Mouse (Mus musculus): Measurements from ENCODE around the gene Tnxb. TPM values are rescaled to one million over a fixed set of nuclear protein-coding genes. Genes with fewer than 3 reads are reported as not detected.

The Tnxb gene
- polyA plus RNA-seq, 1 experiment: 39.6 TPM

- peak; percentile 10; the same call in 1 of the 2 replicates for TF ChIP-seq CTCF (IDR thresholded peaks at IDR 0.05; ENCODE audit: insufficient read depth, low read length)
- TF ChIP-seq POLR2A (IDR thresholded peaks at IDR 0.05; ENCODE audit: borderline replicate concordance, extremely low read depth, low read depth, low read length): no peak
- 24% methylated on average over 11 of the region's 11 CpGs for WGBS
- no peak for DNase-seq
- peaks cover 5% of the 10 kb centered on the region for H3K4me1 ChIP-seq (ENCODE audit: control insufficient read depth, insufficient read depth, low read length)
- H3K4me3 ChIP-seq (replicated peaks; ENCODE audit: extremely low read depth, low read depth, low read length): no peak overlapping the region
Measured at GRCm38 (mm10) chr17:34640778-34641601, 29.3 kb upstream of the Tnxb start.

GRCm38 (mm10) chr17:34641945-34642344, 28.4 kb upstream of the Tnxb start:
- H3K4me1 ChIP-seq (ENCODE audit: control insufficient read depth, insufficient read depth, low read length): peaks cover 5% of the 10 kb centered on the region
- WGBS: 67% methylated on average over 3 of the region's 3 CpGs
- TF ChIP-seq CTCF (IDR thresholded peaks at IDR 0.05; ENCODE audit: insufficient read depth, low read length) (no peak), POLR2A (IDR thresholded peaks at IDR 0.05; ENCODE audit: borderline replicate concordance, extremely low read depth, low read depth, low read length) (no peak)
- H3K4me3 ChIP-seq (replicated peaks; ENCODE audit: extremely low read depth, low read depth, low read length): no peak overlapping the region
- no peak for DNase-seq

- H3K4me3 ChIP-seq (replicated peaks; ENCODE audit: extremely low read depth, low read depth, low read length): no peak overlapping the region
- no peak for DNase-seq
- TF ChIP-seq POLR2A (IDR thresholded peaks at IDR 0.05; ENCODE audit: borderline replicate concordance, extremely low read depth, low read depth, low read length) (no peak), CTCF (IDR thresholded peaks at IDR 0.05; ENCODE audit: insufficient read depth, low read length) (no peak)
- peaks cover 5% of the 10 kb centered on the region for H3K4me1 ChIP-seq (ENCODE audit: control insufficient read depth, insufficient read depth, low read length)
- WGBS: 84% methylated on average over 4 of the region's 4 CpGs
Measured at GRCm38 (mm10) chr17:34643379-34643778, 27.0 kb upstream of the Tnxb start.

DNA sequence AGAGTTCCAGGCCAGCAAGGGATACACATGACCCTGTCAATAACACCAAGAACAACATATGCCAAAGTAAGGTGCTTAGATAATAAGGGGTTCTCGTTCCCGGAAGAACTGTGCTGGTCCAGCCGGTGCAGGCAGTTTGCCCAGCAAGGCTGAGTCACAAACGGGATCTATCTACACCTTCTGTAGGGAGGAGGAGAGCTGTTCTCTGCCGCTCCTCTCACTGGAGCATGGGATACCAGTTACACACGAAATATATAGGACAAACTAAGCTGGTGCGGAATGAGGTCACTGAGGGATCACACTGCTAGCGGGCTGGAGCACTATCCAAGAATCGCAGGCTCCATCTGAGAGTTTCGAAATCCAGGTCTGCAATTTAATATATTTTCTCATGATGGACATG, 26.4 kb upstream of the Tnxb start:
- Histone ChIP-seq H3K4me3 (replicated peaks; ENCODE audit: extremely low read depth, low read depth, low read length) (no peak overlapping the region), H3K4me1 (ENCODE audit: control insufficient read depth, insufficient read depth, low read length) (peaks cover 5% of the 10 kb centered on the region)
- DNase-seq: no peak
- TF ChIP-seq POLR2A (IDR thresholded peaks at IDR 0.05; ENCODE audit: borderline replicate concordance, extremely low read depth, low read depth, low read length) (no peak), CTCF (IDR thresholded peaks at IDR 0.05; ENCODE audit: insufficient read depth, low read length) (no peak)
- 71% methylated on average over 10 of the region's 10 CpGs for WGBS

DNA sequence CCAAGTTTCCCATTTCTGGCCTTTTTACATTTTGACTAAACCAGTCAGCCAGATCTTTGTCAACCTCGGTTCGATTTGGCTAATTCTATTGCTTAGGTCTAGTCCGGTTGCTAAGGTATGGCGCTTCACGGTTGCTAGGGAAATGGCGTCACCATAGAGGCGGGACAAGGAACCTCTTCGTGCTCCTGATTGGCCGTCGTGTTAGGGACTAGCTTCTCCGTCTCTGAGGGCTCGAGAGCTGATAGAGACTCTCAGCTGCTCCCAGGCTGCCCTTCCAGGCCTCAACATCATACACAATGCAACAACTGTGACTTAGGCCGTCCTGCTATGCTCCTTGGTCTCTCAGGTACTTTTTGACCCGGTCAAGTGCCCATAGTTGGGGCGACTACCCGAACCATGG, 25.7 kb upstream of the Tnxb start, which contains the start of gene Fkbpl:
Gene Fkbpl, plus strand, starts transcription at position 157 of the 400 bp plus-strand sequence.
- DNase-seq: peak; percentile 96
- WGBS: under 1% methylated on average over 16 of the region's 16 CpGs
- TF ChIP-seq POLR2A (IDR thresholded peaks at IDR 0.05; ENCODE audit: borderline replicate concordance, extremely low read depth, low read depth, low read length) (peak; percentile 51; the same call in 1 of the 2 replicates), CTCF (IDR thresholded peaks at IDR 0.05; ENCODE audit: insufficient read depth, low read length) (no peak)
- H3K4me3 ChIP-seq (replicated peaks; ENCODE audit: extremely low read depth, low read depth, low read length): peak within 1 kb of the TSS; percentile 73
- H3K4me1 ChIP-seq (ENCODE audit: control insufficient read depth, insufficient read depth, low read length): peaks cover 5% of the 10 kb centered on the region

- no peak for TF ChIP-seq POLR2A (IDR thresholded peaks at IDR 0.05; ENCODE audit: borderline replicate concordance, extremely low read depth, low read depth, low read length)
- TF ChIP-seq CTCF (IDR thresholded peaks at IDR 0.05; ENCODE audit: insufficient read depth, low read length): no peak
- peaks cover 5% of the 10 kb centered on the region for H3K4me1 ChIP-seq (ENCODE audit: control insufficient read depth, insufficient read depth, low read length)
- WGBS: 42% methylated on average over 10 of the region's 10 CpGs
- no peak for DNase-seq
- peak overlapping the region; percentile 73 for H3K4me3 ChIP-seq (replicated peaks; ENCODE audit: extremely low read depth, low read depth, low read length)
Measured at GRCm38 (mm10) chr17:34645256-34645829, 25.0 kb upstream of the Tnxb start.

- no peak for TF ChIP-seq CTCF (IDR thresholded peaks at IDR 0.05; ENCODE audit: insufficient read depth, low read length)
- TF ChIP-seq POLR2A (IDR thresholded peaks at IDR 0.05; ENCODE audit: borderline replicate concordance, extremely low read depth, low read depth, low read length): no peak
- H3K4me1 ChIP-seq (ENCODE audit: control insufficient read depth, insufficient read depth, low read length): peaks cover 5% of the 10 kb centered on the region
- 65% methylated on average over 30 of the region's 30 CpGs for WGBS
- no peak for DNase-seq
- H3K4me3 ChIP-seq (replicated peaks; ENCODE audit: extremely low read depth, low read depth, low read length): no peak overlapping the region
Measured at GRCm38 (mm10) chr17:34645831-34646511, 24.4 kb upstream of the Tnxb start.

DNA sequence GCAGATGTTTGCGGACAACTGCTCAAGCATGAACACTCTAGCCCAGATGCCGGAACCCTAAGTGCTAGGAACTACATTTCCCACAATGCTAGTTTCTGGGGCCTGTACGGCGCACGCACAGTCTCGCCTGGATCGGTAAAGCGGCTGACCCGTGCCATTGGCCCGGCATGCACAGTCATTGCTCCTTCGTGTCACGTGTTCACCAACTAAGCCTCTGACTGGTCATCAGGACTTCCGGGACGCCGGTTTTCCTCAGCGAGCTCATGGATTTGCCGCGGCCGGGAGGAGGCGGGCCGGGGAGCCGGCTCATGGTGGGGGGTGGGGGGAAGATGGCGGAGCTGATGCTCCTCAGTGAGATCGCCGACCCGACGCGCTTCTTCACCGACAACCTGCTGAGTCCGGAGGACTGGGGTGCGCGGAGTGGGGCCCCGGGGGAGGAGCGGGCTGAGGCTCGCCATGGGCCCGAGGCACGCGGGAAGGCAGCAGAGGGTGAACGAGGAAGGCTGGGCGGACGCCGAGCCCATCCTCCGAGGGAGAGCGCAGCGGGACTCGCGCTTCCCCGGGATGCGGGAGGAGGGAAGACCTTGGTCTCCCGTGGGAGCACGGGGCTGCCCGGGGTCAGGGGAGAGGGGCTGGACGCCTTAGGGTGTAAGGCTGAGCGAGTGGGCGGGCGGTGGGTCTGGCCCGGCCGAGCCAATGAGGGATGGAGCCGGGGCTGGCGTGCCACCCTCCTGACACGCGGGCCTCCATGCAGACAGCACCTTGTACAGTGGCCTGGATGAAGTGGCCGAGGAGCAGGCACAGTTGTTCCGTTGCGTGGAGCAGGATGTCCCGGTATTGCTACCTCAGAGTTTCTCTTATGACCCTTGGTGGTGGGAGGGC, 23.2 kb upstream of the Tnxb start, which contains the start of gene Atf6b:
Gene Atf6b, plus strand, starts transcription at position 241 of the 882 bp plus-strand sequence.
- TF ChIP-seq POLR2A (IDR thresholded peaks at IDR 0.05; ENCODE audit: borderline replicate concordance, extremely low read depth, low read depth, low read length) (peak; percentile 51; the same call in 1 of the 2 replicates), CTCF (IDR thresholded peaks at IDR 0.05; ENCODE audit: insufficient read depth, low read length) (no peak)
- DNase-seq: peak; percentile 84
- H3K4me3 ChIP-seq (replicated peaks; ENCODE audit: extremely low read depth, low read depth, low read length): peak within 1 kb of the TSS; percentile 82
- H3K4me1 ChIP-seq (ENCODE audit: control insufficient read depth, insufficient read depth, low read length): peaks cover 5% of the 10 kb centered on the region; the same call in 1 of the 2 replicates
- under 1% methylated on average over 66 of the region's 66 CpGs for WGBS

Data from lung, adult 2 months (tissue).